Mouse (Mus musculus) neural tube, embryonic 13.5 days (tissue): ENCODE data around the gene Ckap2. TPM values are rescaled to one million over a fixed set of nuclear protein-coding genes. Genes with fewer than 3 reads are reported as not detected.

Experiments
- polyA plus RNA-seq: library from polyadenylated mRNA; unstranded; fragments of >200 nt; fragmentation: Nextera tagmentation; extraction: Ambion mirVana; gene quantifications from 2 replicates; pipeline ENCODE4 v1.2.1, GENCODE M21; 2015

Gene Ckap2
- polyA plus RNA-seq, 1 experiment from 2014 or later: 15.5 TPM

Other genes with a start within 250 kb of the Ckap2 start
- gene Defb35, start 247.5 kb downstream of the Ckap2 start, polyA plus RNA-seq: not detected in 2 replicates
- gene Defb13, start 239.1 kb downstream of the Ckap2 start, polyA plus RNA-seq: not detected in 2 replicates
- gene Fam90a1a, start 227.1 kb downstream of the Ckap2 start, polyA plus RNA-seq: not detected in 2 replicates
- gene Ccdc70, start 216.0 kb downstream of the Ckap2 start, polyA plus RNA-seq: not detected in 2 replicates
- 0.99 and 1.3 TPM in 2 replicates for gene Atp7b, start 125.5 kb downstream of the Ckap2 start, polyA plus RNA-seq
- 38.0 and 41.3 TPM in 2 replicates for gene Alg11, start 125.1 kb downstream of the Ckap2 start, polyA plus RNA-seq
- gene Nek5, start 60.8 kb downstream of the Ckap2 start, polyA plus RNA-seq: 0.17 and 0.32 TPM in 2 replicates
- 8.3 and 9.1 TPM in 2 replicates for gene Nek3, start 19.4 kb downstream of the Ckap2 start, polyA plus RNA-seq
- gene Vps36, start 7.0 kb upstream of the Ckap2 start, polyA plus RNA-seq: 43.8 and 44.5 TPM in 2 replicates
- 8.3 and 8.8 TPM in 2 replicates for gene Thsd1, start 41.5 kb upstream of the Ckap2 start, polyA plus RNA-seq
- gene Tpte, start 97.6 kb upstream of the Ckap2 start, polyA plus RNA-seq: not detected in 2 replicates
- gene Slc25a15, start 212.8 kb upstream of the Ckap2 start, polyA plus RNA-seq: 8.3 and 8.8 TPM in 2 replicates
- 36.9 and 37.4 TPM in 2 replicates for gene Mrps31, start 225.5 kb upstream of the Ckap2 start, polyA plus RNA-seq